Mouse (Mus musculus) limb, embryonic 15.5 days (tissue): ENCODE data around the gene Raf1. TPM values are rescaled to one million over a fixed set of nuclear protein-coding genes. Genes with fewer than 3 reads are reported as not detected.

Experiments
- ATAC-seq: fragments of 200-750 bp; cut with Nextera tagmentation; 2 replicates; pipeline ENCODE4 v1.8.0; 2017; ENCODE audit warnings: low read depth, moderate TSS enrichment; ENCODE audit not compliant: insufficient number of reproducible peaks, low FRiP score, low TSS enrichment
- H3K27ac ChIP-seq: fragments of 300-500 bp; sonication (generic); 2 replicates; pipeline ENCODE4 v1.5.1; 2015; ENCODE audit warnings: moderate library complexity, mild to moderate bottlenecking, inconsistent platforms
- H3K27me3 ChIP-seq: fragments of 300-500 bp; sonication (generic); 2 replicates; pipeline ENCODE4 v1.6.1; 2015; ENCODE audit warnings: inconsistent platforms
- H3K36me3 ChIP-seq: fragments of 300-500 bp; sonication (generic); 2 replicates; pipeline ENCODE4 v1.6.1; 2015; ENCODE audit warnings: inconsistent platforms
- H3K4me1 ChIP-seq: fragments of 300-500 bp; sonication (generic); 2 replicates; pipeline ENCODE4 v1.6.1; 2015; ENCODE audit warnings: inconsistent platforms
- H3K4me2 ChIP-seq: fragments of 300-500 bp; sonication (generic); 2 replicates; pipeline ENCODE4 v1.6.1; 2015; ENCODE audit warnings: mild to moderate bottlenecking, inconsistent platforms
- H3K4me3 ChIP-seq: fragments of 300-500 bp; sonication (generic); 2 replicates; pipeline ENCODE4 v1.5.1; 2015; ENCODE audit warnings: mild to moderate bottlenecking, inconsistent platforms
- H3K9ac ChIP-seq: fragments of 300-500 bp; sonication (generic); 2 replicates; pipeline ENCODE4 v1.6.1; 2015; ENCODE audit warnings: inconsistent platforms
- H3K9me3 ChIP-seq: fragments of 300-500 bp; sonication (generic); 2 replicates; pipeline ENCODE4 v1.6.1; 2016; ENCODE audit warnings: inconsistent platforms
- WGBS: fragments of 180-500 bp; shearing (Covaris S2); methylation state at CpG from one replicate; pipeline ENCODE4 v1.1.7; 2015; 5-methylcytosine and 5-hydroxymethylcytosine counted together
- polyA plus RNA-seq: library from polyadenylated mRNA; unstranded; fragments of >200 nt; fragmentation: Nextera tagmentation; extraction: Ambion mirVana; gene quantifications from 2 replicates; pipeline ENCODE4 v1.2.1, GENCODE M21; 2015

Gene Raf1
- polyA plus RNA-seq, 1 experiment from 2014 or later: 87.3 TPM

DNA sequence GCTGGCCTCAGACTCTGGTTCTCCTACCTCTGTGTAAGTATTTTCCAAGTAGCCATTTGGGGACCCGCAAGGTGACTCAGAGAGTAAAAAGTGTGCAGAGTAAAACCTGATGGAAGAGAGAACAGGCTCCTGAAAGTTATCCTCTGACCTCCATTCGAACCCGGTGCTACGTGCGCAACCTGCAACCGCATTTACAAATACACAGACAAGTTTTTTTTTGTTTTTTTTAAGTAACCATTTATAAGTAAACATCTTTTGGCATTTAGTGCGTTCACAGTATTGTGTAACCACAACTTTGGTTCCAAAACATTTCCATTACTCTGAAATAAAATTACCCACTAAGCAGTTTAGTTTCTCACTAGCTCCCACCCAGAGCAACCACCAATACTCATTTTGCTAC, 1.0 kb upstream of the Raf1 start:
- Histone ChIP-seq H3K4me2 (peak overlapping the region; percentile 46), H3K4me3 (peak overlapping the region; percentile 99), H3K27ac (no peak overlapping the region), H3K9me3 (no peaks in the 10 kb centered on the region), H3K36me3 (no peaks in the 10 kb centered on the region), H3K4me1 (peaks cover 12% of the 10 kb centered on the region), H3K27me3 (no peaks in the 10 kb centered on the region), H3K9ac (no peak overlapping the region)
- 94% methylated on average over 7 of the region's 7 CpGs for WGBS
- no peak for ATAC-seq

- Histone ChIP-seq H3K4me1 (peaks cover 12% of the 10 kb centered on the region), H3K27ac (peak overlapping the region; percentile 99), H3K4me3 (peak overlapping the region; percentile 99), H3K36me3 (no peaks in the 10 kb centered on the region), H3K9ac (peak overlapping the region; percentile 100), H3K27me3 (no peaks in the 10 kb centered on the region), H3K4me2 (peak overlapping the region; percentile 79), H3K9me3 (no peaks in the 10 kb centered on the region)
- under 1% methylated on average over 53 of the region's 53 CpGs for WGBS
- peak; percentile 47 for ATAC-seq
Observed at GRCm38 (mm10) chr6:115675508-115676336, 713 bp downstream of the Raf1 start.

GRCm38 (mm10) chr6:115675166-115675507, 1.3 kb downstream of the Raf1 start:
- no peaks in the 10 kb centered on the region for H3K27me3 ChIP-seq
- H3K9me3 ChIP-seq: no peaks in the 10 kb centered on the region
- H3K27ac ChIP-seq: peak overlapping the region; percentile 99
- peaks cover 12% of the 10 kb centered on the region for H3K4me1 ChIP-seq
- peak overlapping the region; percentile 99 for H3K4me3 ChIP-seq
- H3K9ac ChIP-seq: peak overlapping the region; percentile 100
- ATAC-seq: no peak
- WGBS: 1% methylated on average over 13 of the region's 13 CpGs
- H3K36me3 ChIP-seq: no peaks in the 10 kb centered on the region
- peak overlapping the region; percentile 79 for H3K4me2 ChIP-seq

DNA sequence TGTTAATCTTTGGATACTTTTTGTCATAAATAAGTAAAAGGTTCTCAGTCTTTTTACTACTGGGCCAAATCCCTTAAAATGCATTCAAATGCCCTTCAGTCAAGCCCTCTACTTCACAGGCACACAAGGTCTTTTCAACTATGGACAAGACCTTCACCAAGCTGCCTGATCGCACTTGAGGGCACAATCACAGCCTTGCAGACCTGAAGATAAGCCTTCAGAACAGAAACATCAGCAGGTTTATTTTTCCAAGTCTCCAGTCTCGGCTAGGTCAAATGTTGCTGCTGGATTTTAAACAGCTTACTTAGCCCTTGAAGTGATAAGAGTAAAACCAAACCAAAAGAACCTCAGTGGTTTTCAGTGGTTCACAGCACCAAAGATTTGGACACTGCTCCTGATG, 2.1 kb downstream of the Raf1 start:
- H3K4me1 ChIP-seq: peaks cover 12% of the 10 kb centered on the region
- H3K36me3 ChIP-seq: no peaks in the 10 kb centered on the region
- peak overlapping the region; percentile 99 for H3K4me3 ChIP-seq
- WGBS: 56% methylated on average over 2 of the region's 2 CpGs
- ATAC-seq: no peak
- H3K27ac ChIP-seq: no peak overlapping the region
- no peaks in the 10 kb centered on the region for H3K9me3 ChIP-seq
- no peak overlapping the region for H3K9ac ChIP-seq
- H3K4me2 ChIP-seq: peak overlapping the region; percentile 79
- H3K27me3 ChIP-seq: no peaks in the 10 kb centered on the region

GRCm38 (mm10) chr6:115672700-115673099, 3.7 kb downstream of the Raf1 start:
- Histone ChIP-seq H3K36me3 (no peaks in the 10 kb centered on the region), H3K9ac (no peak overlapping the region), H3K27me3 (no peaks in the 10 kb centered on the region), H3K9me3 (no peaks in the 10 kb centered on the region), H3K4me1 (peaks cover 14% of the 10 kb centered on the region), H3K27ac (no peak overlapping the region), H3K4me2 (no peak overlapping the region), H3K4me3 (no peak overlapping the region)
- ATAC-seq: no peak
- 86% methylated on average over 1 of the region's 1 CpGs for WGBS

- 76% methylated on average over 4 of the region's 4 CpGs for WGBS
- no peaks in the 10 kb centered on the region for H3K9me3 ChIP-seq
- peaks cover 3% of the 10 kb centered on the region; the same call in 1 of the 2 replicates for H3K36me3 ChIP-seq
Observed at GRCm38 (mm10) chr6:115666641-115667040, 9.8 kb downstream of the Raf1 start.

GRCm38 (mm10) chr6:115664268-115664667, 12.2 kb downstream of the Raf1 start:
- Histone ChIP-seq H3K27ac (no peak overlapping the region), H3K4me1 (peaks cover 5% of the 10 kb centered on the region; the same call in 1 of the 2 replicates), H3K4me2 (no peak overlapping the region), H3K9me3 (no peaks in the 10 kb centered on the region), H3K4me3 (no peak overlapping the region), H3K27me3 (no peaks in the 10 kb centered on the region), H3K9ac (no peak overlapping the region), H3K36me3 (peaks cover 3% of the 10 kb centered on the region; the same call in 1 of the 2 replicates)
- no peak for ATAC-seq
- 86% methylated on average over 3 of the region's 3 CpGs for WGBS

More at GRCm38 (mm10) chr6:115666641-115667040, 9.8 kb downstream of the Raf1 start:
- no peak for ATAC-seq
- Histone ChIP-seq H3K27ac (no peak overlapping the region), H3K9ac (no peak overlapping the region), H3K4me3 (no peak overlapping the region), H3K4me2 (no peak overlapping the region), H3K4me1 (peaks cover 5% of the 10 kb centered on the region; the same call in 1 of the 2 replicates), H3K27me3 (no peaks in the 10 kb centered on the region)

GRCm38 (mm10) chr6:115658802-115659201, 17.6 kb downstream of the Raf1 start:
- Histone ChIP-seq H3K36me3 (no peaks in the 10 kb centered on the region; the same call in 1 of the 2 replicates), H3K9me3 (no peaks in the 10 kb centered on the region)
- no peak for ATAC-seq

GRCm38 (mm10) chr6:115653939-115654338, 22.5 kb downstream of the Raf1 start:
- Histone ChIP-seq H3K4me1 (peaks cover 11% of the 10 kb centered on the region; the same call in 1 of the 2 replicates), H3K9me3 (no peaks in the 10 kb centered on the region), H3K9ac (no peak overlapping the region), H3K4me3 (no peak overlapping the region), H3K36me3 (no peaks in the 10 kb centered on the region), H3K4me2 (no peak overlapping the region), H3K27ac (no peak overlapping the region), H3K27me3 (no peaks in the 10 kb centered on the region)
- WGBS: 45% methylated on average over 2 of the region's 2 CpGs
- no peak for ATAC-seq

More at GRCm38 (mm10) chr6:115658802-115659201, 17.6 kb downstream of the Raf1 start:
- no peak overlapping the region for H3K9ac ChIP-seq
- no peaks in the 10 kb centered on the region for H3K4me1 ChIP-seq
- no peaks in the 10 kb centered on the region for H3K27me3 ChIP-seq
- H3K27ac ChIP-seq: no peak overlapping the region
- no peak overlapping the region for H3K4me3 ChIP-seq
- H3K4me2 ChIP-seq: no peak overlapping the region

DNA sequence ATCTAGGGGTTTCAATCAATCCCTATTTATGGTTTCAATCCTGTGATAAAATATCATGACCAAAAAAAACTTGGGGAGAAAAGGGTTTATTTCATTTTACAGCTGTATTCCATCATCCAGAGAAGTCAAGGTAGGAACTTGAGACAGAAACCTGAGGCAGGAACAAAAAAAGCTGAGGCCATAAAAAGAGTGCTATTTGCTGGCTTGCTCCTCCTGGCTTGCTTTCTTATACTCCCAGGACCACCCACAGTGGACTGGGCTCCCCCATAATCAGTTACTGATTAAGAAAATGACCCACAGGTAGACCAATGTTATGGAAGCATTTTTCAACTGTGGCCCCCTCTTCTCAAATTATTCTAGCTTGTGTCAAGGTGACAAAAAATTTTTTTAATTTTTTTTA, 24.7 kb downstream of the Raf1 start:
- no peaks in the 10 kb centered on the region for H3K36me3 ChIP-seq

DNA sequence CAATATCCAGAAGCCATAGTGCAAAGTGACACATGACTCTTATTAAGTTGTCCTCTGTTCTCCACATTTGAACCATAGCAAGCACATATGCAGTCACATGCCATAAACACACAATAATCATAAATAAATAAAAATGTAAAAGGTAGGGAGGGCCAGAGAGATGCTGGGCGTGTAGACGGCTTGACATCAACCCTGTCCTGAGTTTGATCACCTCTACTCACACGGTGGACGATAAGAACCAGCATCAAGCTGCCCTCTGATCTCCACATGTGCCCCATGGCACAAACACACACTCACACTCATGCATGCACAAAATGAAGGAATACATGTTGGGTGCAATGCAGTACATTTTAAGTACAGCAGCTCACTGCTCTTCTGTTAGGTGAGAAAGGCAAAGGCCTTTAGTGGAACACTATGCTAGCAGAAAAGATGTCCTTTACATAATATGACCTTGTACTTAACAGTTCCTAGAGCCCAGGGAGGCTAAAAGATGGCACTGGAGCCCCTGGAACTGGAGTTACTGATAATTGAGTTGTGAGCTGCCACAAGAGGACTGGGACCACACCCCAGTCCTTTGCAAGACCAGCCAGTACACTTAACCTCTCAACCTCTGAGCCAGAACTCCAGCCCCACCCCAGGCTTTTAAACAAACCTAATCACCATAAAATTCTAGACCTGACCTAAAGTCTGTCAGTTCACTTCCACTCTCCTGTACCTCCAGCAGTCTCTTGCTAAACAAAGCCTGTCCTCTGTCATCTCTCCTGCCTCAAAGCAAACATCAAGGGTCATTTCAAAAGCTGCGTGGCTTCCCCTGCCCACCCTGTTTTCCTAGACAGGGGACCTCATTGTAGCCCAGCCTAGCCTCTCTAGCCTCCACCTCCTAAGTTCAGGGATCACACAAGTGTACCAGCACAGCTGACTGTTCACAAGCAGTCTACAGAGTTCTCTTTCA, 25.7 kb downstream of the Raf1 start:
- H3K9ac ChIP-seq: no peak overlapping the region
- no peaks in the 10 kb centered on the region for H3K9me3 ChIP-seq
- H3K4me3 ChIP-seq: no peak overlapping the region
- no peak overlapping the region for H3K4me2 ChIP-seq
- ATAC-seq: no peak
- no peaks in the 10 kb centered on the region for H3K27me3 ChIP-seq
- H3K27ac ChIP-seq: no peak overlapping the region
- H3K36me3 ChIP-seq: no peaks in the 10 kb centered on the region
- 46% methylated on average over 5 of the region's 5 CpGs for WGBS
- peaks cover 11% of the 10 kb centered on the region; the same call in 1 of the 2 replicates for H3K4me1 ChIP-seq

More for the DNA sequence above, 24.7 kb downstream of the Raf1 start:
- Histone ChIP-seq H3K4me3 (no peak overlapping the region), H3K4me2 (no peak overlapping the region), H3K9ac (no peak overlapping the region), H3K27me3 (no peaks in the 10 kb centered on the region), H3K4me1 (peaks cover 11% of the 10 kb centered on the region; the same call in 1 of the 2 replicates), H3K9me3 (no peaks in the 10 kb centered on the region), H3K27ac (no peak overlapping the region)
- no peak for ATAC-seq
